Mouse (Mus musculus) midbrain, embryonic 13.5 days (tissue): ENCODE data around the gene Fuca1. TPM values are rescaled to one million over a fixed set of nuclear protein-coding genes. Genes with fewer than 3 reads are reported as not detected.

ENCODE experiments used
- ATAC-seq: fragments of 200-750 bp; cut with Nextera tagmentation; 2 replicates; pipeline ENCODE4 v1.8.0; 2017; ENCODE audit warnings: mild to moderate bottlenecking, moderate TSS enrichment, moderate library complexity
- H3K27ac ChIP-seq: fragments of 300-500 bp; sonication (generic); 2 replicates; pipeline ENCODE4 v1.5.1; 2015; ENCODE audit warnings: inconsistent platforms, mild to moderate bottlenecking, moderate library complexity
- H3K27me3 ChIP-seq: fragments of 300-500 bp; sonication (generic); 2 replicates; pipeline ENCODE4 v1.6.1; 2015; ENCODE audit warnings: mild to moderate bottlenecking, inconsistent platforms
- H3K36me3 ChIP-seq: fragments of 300-500 bp; sonication (generic); 2 replicates; pipeline ENCODE4 v1.6.1; 2015; ENCODE audit warnings: mild to moderate bottlenecking, inconsistent platforms
- H3K4me1 ChIP-seq: fragments of 300-500 bp; sonication (generic); replicated peaks from 2 replicates; pipeline ENCODE4 v1.6.1; 2015; ENCODE audit warnings: inconsistent platforms
- H3K4me2 ChIP-seq: fragments of 300-500 bp; sonication (generic); replicated peaks from 2 replicates; pipeline ENCODE4 v1.6.1; 2015; ENCODE audit warnings: moderate library complexity, mild to moderate bottlenecking, inconsistent platforms
- H3K4me3 ChIP-seq: fragments of 300-500 bp; sonication (generic); replicated peaks from 2 replicates; pipeline ENCODE4 v1.5.1; 2015; ENCODE audit warnings: mild to moderate bottlenecking, inconsistent platforms
- H3K9ac ChIP-seq: fragments of 300-500 bp; sonication (generic); replicated peaks from 2 replicates; pipeline ENCODE4 v1.6.1; 2015; ENCODE audit warnings: mild to moderate bottlenecking, inconsistent platforms
- H3K9me3 ChIP-seq: fragments of 300-500 bp; sonication (generic); 2 replicates; pipeline ENCODE4 v1.6.1; 2016; ENCODE audit warnings: mild to moderate bottlenecking, inconsistent platforms
- WGBS: fragments of 180-500 bp; shearing (Covaris S2); methylation state at CpG from one replicate; pipeline ENCODE4 v1.1.7; 2015; 5-methylcytosine and 5-hydroxymethylcytosine counted together
- polyA plus RNA-seq: library from polyadenylated mRNA; unstranded; fragments of >200 nt; fragmentation: Nextera tagmentation; extraction: Ambion mirVana; gene quantifications from 2 replicates; pipeline ENCODE4 v1.2.1, GENCODE M21; 2015

Fuca1 gene
- 49.5 and 52.9 TPM in 2 replicates for polyA plus RNA-seq

- H3K9ac ChIP-seq = peak within 1 kb of the TSS; percentile 86
- no peaks in the 10 kb centered on the region for H3K9me3 ChIP-seq
- H3K36me3 ChIP-seq = peaks cover 16% of the 10 kb centered on the region
- peak within 1 kb of the TSS; percentile 87 for H3K4me2 ChIP-seq
- H3K4me3 ChIP-seq = peak within 1 kb of the TSS; percentile 77
- ATAC-seq = peak; percentile 99
- H3K4me1 ChIP-seq = peaks cover 19% of the 10 kb centered on the region
- peak within 1 kb of the TSS; percentile 87 for H3K27ac ChIP-seq
- H3K27me3 ChIP-seq = no peaks in the 10 kb centered on the region
- 2% methylated on average over 60 of the region's 60 CpGs for WGBS
Measured at GRCm38 (mm10) chr4:135920304-135921241, at the start of gene Fuca1. Gene Fuca1, plus strand, starts transcription at chr4:135920735.

GRCm38 (mm10) chr4:135872015-135872414, 48.5 kb upstream of the Fuca1 start:
- Histone ChIP-seq H3K4me2 (peak overlapping the region; percentile 78), H3K9me3 (no peaks in the 10 kb centered on the region), H3K4me1 (peaks cover 55% of the 10 kb centered on the region), H3K27ac (peak overlapping the region; percentile 98), H3K9ac (peak overlapping the region; percentile 95), H3K27me3 (no peaks in the 10 kb centered on the region), H3K4me3 (peak overlapping the region; percentile 76), H3K36me3 (peaks cover 13% of the 10 kb centered on the region)
- ATAC-seq = no peak
- 56% methylated on average over 3 of the region's 3 CpGs for WGBS

GRCm38 (mm10) chr4:135872589-135873391, 47.7 kb upstream of the Fuca1 start:
- 9% methylated on average over 17 of the region's 17 CpGs for WGBS
- peak overlapping the region; percentile 95 for H3K9ac ChIP-seq
- H3K4me2 ChIP-seq = peak overlapping the region; percentile 78
- no peaks in the 10 kb centered on the region for H3K27me3 ChIP-seq
- peaks cover 56% of the 10 kb centered on the region for H3K4me1 ChIP-seq
- peak overlapping the region; percentile 98 for H3K27ac ChIP-seq
- peaks cover 12% of the 10 kb centered on the region; the same call in 1 of the 2 replicates for H3K36me3 ChIP-seq
- no peak for ATAC-seq
- peak overlapping the region; percentile 76 for H3K4me3 ChIP-seq
- no peaks in the 10 kb centered on the region for H3K9me3 ChIP-seq

DNA sequence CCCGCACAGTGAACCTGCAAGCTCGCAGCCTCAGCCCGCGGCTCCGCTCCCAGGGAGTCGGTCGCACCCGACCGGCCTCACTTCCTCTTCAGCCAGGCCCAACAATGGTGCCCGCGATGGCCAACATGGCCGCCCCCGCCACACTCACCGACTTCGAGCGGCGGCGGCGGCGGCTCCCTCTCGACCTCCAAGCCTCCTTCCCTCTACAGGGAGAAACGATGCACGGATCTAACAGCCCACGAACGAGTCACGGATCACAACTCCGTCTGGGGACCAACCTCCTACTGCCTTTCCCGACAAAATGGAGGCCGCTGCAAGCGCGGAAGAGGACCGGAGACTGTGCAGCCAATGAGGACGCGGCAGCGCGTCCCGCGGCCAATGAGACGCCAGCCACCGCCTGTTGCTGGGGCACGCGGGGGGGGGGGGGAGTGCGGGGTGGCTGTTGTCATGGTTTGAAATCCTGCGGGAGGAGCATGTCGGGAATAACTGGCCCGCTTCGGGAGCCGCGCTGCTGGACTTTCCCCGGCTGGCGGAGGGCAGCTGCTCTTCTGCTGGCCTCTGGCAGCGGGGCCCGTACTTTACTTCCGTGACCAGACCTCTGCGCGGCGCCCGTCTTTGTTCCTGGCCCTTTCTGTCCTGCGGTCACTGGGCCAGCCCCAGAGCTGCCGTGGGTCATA, 46.9 kb upstream of the Fuca1 start, which contains the start of gene Pnrc2:
Gene Pnrc2 (minus strand): TSS at position 325 of the 677 bp plus-strand sequence.
- Histone ChIP-seq H3K9me3 (no peaks in the 10 kb centered on the region), H3K4me1 (peaks cover 56% of the 10 kb centered on the region), H3K4me2 (peak within 1 kb of the TSS; percentile 78), H3K4me3 (peak within 1 kb of the TSS; percentile 76), H3K27me3 (no peaks in the 10 kb centered on the region), H3K36me3 (peaks cover 12% of the 10 kb centered on the region; the same call in 1 of the 2 replicates), H3K9ac (peak within 1 kb of the TSS; percentile 95), H3K27ac (peak within 1 kb of the TSS; percentile 98)
- ATAC-seq = peak; percentile 97
- under 1% methylated on average over 59 of the region's 60 CpGs for WGBS

GRCm38 (mm10) chr4:135874564-135875535, 45.7 kb upstream of the Fuca1 start:
- H3K27ac ChIP-seq = peak overlapping the region; percentile 98
- WGBS = 77% methylated on average over 10 of the region's 10 CpGs
- peak overlapping the region; percentile 75 for H3K4me2 ChIP-seq
- peaks cover 56% of the 10 kb centered on the region for H3K4me1 ChIP-seq
- H3K27me3 ChIP-seq = no peaks in the 10 kb centered on the region
- H3K9ac ChIP-seq = peak overlapping the region; percentile 71; the same call in 1 of the 2 replicates
- peaks cover 8% of the 10 kb centered on the region; the same call in 1 of the 2 replicates for H3K36me3 ChIP-seq
- ATAC-seq = no peak
- 0 out of 2 replicates have a peak overlapping the region, but pooled peaks have one; percentile 76 for H3K4me3 ChIP-seq
- no peaks in the 10 kb centered on the region for H3K9me3 ChIP-seq

- no peak for ATAC-seq
- Histone ChIP-seq H3K36me3 (peaks cover 8% of the 10 kb centered on the region; the same call in 1 of the 2 replicates), H3K4me3 (no peak overlapping the region), H3K4me1 (peaks cover 53% of the 10 kb centered on the region), H3K9me3 (no peaks in the 10 kb centered on the region), H3K27ac (no peak overlapping the region), H3K4me2 (peak overlapping the region; percentile 47; the same call in 1 of the 2 replicates), H3K9ac (0 out of 2 replicates have a peak overlapping the region, but pooled peaks have one; percentile 36), H3K27me3 (no peaks in the 10 kb centered on the region)
- WGBS = 24% methylated on average over 7 of the region's 7 CpGs
Measured at GRCm38 (mm10) chr4:135875546-135875945, 45.0 kb upstream of the Fuca1 start.

- Histone ChIP-seq H3K36me3 (peaks cover 8% of the 10 kb centered on the region; the same call in 1 of the 2 replicates), H3K4me1 (peaks cover 47% of the 10 kb centered on the region), H3K4me2 (peak overlapping the region; percentile 47), H3K27me3 (no peaks in the 10 kb centered on the region), H3K9ac (peak overlapping the region; percentile 36), H3K4me3 (0 out of 2 replicates have a peak overlapping the region, but pooled peaks have one; percentile 9), H3K27ac (no peak overlapping the region), H3K9me3 (no peaks in the 10 kb centered on the region)
- no peak for ATAC-seq
- 2% methylated on average over 9 of the region's 9 CpGs for WGBS
Measured at GRCm38 (mm10) chr4:135875991-135876582, 44.4 kb upstream of the Fuca1 start.

- H3K4me1 ChIP-seq = peaks cover 44% of the 10 kb centered on the region
- H3K27ac ChIP-seq = peak overlapping the region; percentile 53; the same call in 1 of the 2 replicates
- ATAC-seq = no peak
- no peaks in the 10 kb centered on the region for H3K9me3 ChIP-seq
- H3K9ac ChIP-seq = peak overlapping the region; percentile 36
- peaks cover 5% of the 10 kb centered on the region; the same call in 1 of the 2 replicates for H3K36me3 ChIP-seq
- H3K27me3 ChIP-seq = no peaks in the 10 kb centered on the region
- H3K4me2 ChIP-seq = peak overlapping the region; percentile 47
- 4% methylated on average over 16 of the region's 16 CpGs for whole genome bisulfite sequencing
- H3K4me3 ChIP-seq = peak overlapping the region; percentile 9; the same call in 1 of the 2 replicates
Measured at GRCm38 (mm10) chr4:135876583-135877020, 43.9 kb upstream of the Fuca1 start.

- 77% methylated on average over 2 of the region's 2 CpGs for WGBS
- Histone ChIP-seq H3K4me1 (peaks cover 33% of the 10 kb centered on the region), H3K36me3 (no peaks in the 10 kb centered on the region), H3K27ac (no peak overlapping the region), H3K9ac (no peak overlapping the region), H3K4me2 (no peak overlapping the region), H3K27me3 (no peaks in the 10 kb centered on the region), H3K9me3 (no peaks in the 10 kb centered on the region), H3K4me3 (no peak overlapping the region)
- no peak for ATAC-seq
Measured at GRCm38 (mm10) chr4:135877742-135878141, 42.8 kb upstream of the Fuca1 start.

DNA sequence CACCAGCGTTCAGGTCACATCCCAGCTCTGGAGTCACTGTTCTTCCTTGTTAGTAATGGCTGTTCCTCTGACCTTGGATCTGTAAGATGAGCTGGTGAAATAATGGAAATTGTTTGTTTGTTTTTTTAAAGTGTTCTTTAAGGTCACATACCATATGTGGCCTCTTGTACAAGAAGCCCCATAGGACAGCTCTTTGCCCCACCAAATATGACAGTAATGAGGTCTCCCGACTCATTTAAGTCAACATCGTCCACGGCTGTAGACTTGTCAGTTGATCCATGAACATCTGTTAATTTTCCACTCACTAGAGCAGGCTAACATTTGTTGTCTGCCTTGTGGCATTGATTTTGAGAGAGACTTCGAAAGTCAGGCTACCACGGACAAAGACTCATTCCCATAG, 41.5 kb upstream of the Fuca1 start:
- Histone ChIP-seq H3K9ac (no peak overlapping the region), H3K9me3 (no peaks in the 10 kb centered on the region), H3K4me3 (no peak overlapping the region), H3K36me3 (no peaks in the 10 kb centered on the region), H3K4me2 (no peak overlapping the region), H3K27me3 (no peaks in the 10 kb centered on the region), H3K27ac (no peak overlapping the region), H3K4me1 (peaks cover 31% of the 10 kb centered on the region)
- ATAC-seq = no peak
- WGBS = 70% methylated on average over 6 of the region's 6 CpGs
